Mouse (Mus musculus) E14TG2a.4 (cell line): ENCODE data around the gene Ier3.

Experiments
- CTCF ChIP-seq: conservative IDR thresholded peaks from 2 replicates; pipeline ENCODE4 v1.5.1; 2014; ENCODE audit warnings: low read length
- NANOG ChIP-seq: IDR thresholded peaks from 2 replicates; pipeline ENCODE4 v1.6.1; 2014; ENCODE audit warnings: borderline replicate concordance, low read length, mixed read lengths

GRCm38 (mm10) chr17:35816686-35817085, 4.8 kb upstream of the Ier3 start:
- no peak for TF ChIP-seq NANOG
- TF ChIP-seq CTCF, result no peak
